Mouse (Mus musculus) frontal cortex, postnatal 25 days (tissue): ENCODE data around the gene H2-DMb2.
"Not testable (repeated sequence)": the region's sequence is repeated elsewhere in the genome, so short reads cannot be mapped to it uniquely, and the experiment has no call there.

Experiments
- DNase-seq, 2 experiments: peaks; one replicate each; pipeline ENCODE4 v3.0.0; 2022; ENCODE audit warnings: low spot score in 2 of 2

H2-DMb2 gene

DNA sequence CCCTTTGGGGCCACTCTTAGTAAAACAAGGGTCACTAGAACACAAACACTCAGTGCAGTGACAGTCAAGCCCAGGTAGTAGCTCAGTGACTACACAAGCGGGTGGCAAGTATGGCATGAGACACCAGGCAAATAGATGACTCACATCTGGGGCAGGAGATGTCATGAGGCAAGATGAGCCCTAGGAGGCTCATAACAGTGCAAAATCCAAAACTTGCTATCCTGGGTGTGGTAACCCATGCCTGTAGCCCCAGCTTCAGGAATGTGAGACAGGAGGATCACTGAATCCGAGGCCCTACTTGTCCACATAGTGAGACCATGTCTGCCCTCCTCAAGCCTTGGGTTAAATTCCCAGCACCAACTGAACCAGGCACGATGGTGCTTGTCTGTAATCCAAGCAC lies 8.7 kb upstream of the H2-DMb2 start:
- no peak for DNase-seq

GRCm38 (mm10) chr17:34135297-34136224 lies 7.5 kb upstream of the H2-DMb2 start:
- peak; percentile 97 to 98 for DNase-seq

GRCm38 (mm10) chr17:34137601-34138000 lies 5.5 kb upstream of the H2-DMb2 start:
- DNase-seq = no peak

DNA sequence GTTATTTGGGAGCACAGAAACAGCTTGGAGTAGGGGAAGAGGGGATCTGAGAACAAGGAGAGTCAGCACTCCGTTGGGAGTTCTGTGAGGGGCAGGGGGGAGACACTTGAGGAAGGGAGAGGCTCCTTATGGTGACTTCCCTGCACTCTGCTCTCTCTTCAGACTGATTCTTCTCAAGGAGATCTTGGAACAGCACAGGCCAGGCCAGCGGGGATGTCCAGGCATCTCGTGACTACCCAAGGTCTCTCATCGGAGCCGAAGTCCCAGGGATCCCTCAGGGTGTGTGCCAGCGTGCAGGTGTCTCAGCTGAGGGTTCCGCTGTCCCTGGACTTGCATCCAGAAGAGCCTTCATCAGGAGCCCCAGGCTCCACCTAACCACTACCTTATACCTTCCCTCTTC lies 4.5 kb upstream of the H2-DMb2 start:
- DNase-seq = no peak

DNA sequence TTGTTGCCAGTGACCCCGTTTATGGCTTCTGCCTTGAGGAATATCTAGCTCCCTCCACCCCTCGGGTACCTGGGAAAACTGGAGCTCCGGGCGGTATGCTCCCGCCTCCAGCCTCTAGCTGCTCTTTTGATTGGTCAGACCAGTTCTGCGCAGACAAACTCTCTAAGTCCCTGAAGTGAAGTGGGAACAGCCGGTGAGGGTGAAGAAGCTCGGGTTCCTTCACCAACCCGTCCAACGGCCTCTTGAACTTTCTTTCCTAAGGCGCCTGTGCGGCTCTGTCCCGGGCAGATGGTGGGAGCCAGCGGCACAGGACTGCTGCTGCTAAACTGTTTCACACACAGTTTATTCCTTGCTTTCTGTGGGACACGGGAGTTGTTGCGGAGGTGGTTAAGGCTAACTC lies 3.7 kb upstream of the H2-DMb2 start:
- DNase-seq = no peak

DNA sequence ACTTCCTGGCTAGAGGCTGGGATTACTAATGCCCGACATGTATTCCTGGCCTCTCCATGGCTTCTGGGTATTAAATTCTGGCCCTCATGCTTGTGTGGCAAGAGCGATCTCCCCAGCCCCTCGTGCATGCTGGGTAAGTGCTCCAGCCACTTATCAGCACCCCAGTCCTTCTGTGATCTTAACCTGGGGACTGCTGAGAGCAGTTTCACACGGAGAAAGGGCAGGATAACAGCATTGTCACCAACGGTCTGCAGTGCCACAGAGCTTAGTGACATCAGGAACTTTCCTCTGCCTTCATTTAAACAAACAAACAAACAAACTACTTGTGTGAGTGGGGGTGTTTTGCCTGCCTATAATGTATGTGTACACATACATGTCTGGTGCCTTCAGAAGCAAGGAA lies 2.9 kb upstream of the H2-DMb2 start:
- no peak for DNase-seq

DNA sequence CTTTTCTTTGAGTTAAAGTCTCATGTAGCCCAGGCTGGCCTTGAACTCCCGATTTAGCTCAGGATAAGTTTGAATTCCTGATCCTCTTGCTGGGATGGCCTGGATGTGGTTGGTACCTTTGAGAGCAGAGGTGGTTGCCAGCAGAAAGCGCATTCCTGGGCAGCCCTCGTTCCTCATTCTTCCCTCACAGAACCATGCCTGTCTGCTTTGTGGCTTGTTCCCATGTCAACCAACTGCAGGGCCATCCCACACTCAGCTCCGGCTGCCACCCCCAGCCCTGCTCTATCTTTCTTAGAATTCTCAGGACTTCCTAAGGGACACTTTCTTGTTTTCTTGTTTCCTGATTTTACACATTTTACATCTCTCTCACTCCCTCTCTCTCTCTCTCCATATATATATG lies 1.7 kb upstream of the H2-DMb2 start:
- no peak for DNase-seq

DNA sequence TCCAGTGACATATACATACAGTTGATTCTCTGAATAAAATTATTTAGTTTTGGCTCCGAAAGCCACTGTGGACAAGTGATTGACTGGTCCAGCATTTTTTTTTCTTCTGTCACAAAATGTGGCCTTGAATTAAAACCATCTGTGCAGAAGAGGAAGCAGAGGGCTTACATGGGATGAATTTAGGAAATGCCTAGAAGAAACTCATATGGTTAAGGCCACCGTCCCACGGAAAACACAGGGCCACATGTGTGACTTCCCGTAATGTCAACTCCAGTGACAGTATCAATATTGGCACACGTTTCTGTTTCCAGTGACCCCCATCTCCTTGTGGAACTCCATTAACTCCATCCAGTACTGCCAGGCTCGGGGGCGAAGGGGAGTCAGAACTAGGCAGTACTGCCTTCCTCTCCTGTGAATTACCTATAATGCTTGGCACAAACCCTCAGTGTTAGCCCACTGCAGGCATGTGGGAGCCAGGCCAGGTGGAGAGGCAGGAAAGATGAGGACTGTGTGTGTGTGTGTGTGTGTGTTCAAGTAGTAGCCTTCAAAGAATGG lies 574 bp upstream of the H2-DMb2 start:
- no peak for DNase-seq

DNA sequence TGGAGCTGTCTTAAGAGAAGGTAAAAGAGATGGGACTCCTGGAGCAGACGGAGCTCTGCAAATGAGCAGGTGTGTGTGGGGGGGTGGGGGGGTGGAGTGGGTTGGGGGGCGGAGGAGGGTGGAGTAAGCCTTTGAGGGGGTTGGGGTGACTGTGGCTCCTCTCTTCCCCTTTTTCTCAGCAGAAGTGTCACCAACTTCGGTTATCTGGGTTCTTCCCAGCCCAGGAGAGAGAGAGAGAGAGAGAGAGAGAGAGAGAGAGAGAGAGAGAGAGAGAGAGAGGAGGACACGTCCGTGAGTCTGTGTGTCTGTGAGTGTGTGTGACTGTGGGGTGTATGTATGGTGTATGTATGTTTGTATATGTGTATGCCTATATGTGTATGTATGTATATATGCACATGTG lies 354 bp downstream of the H2-DMb2 start:
- no peak for DNase-seq

- not testable (repeated sequence) for DNase-seq
These were observed 1.1 kb downstream of the H2-DMb2 start for GRCm38 (mm10) chr17:34144221-34144620.

GRCm38 (mm10) chr17:34144960-34145371 lies 1.9 kb downstream of the H2-DMb2 start:
- DNase-seq = no peak

GRCm38 (mm10) chr17:34152923-34153322 lies 9.8 kb downstream of the H2-DMb2 start, which contains the start of gene H2-DMb1:
Gene H2-DMb1, plus strand, starts transcription at chr17:34153072.
- no peak for DNase-seq

GRCm38 (mm10) chr17:34155534-34155933 lies 12.4 kb downstream of the H2-DMb2 start:
- no peak for DNase-seq

DNA sequence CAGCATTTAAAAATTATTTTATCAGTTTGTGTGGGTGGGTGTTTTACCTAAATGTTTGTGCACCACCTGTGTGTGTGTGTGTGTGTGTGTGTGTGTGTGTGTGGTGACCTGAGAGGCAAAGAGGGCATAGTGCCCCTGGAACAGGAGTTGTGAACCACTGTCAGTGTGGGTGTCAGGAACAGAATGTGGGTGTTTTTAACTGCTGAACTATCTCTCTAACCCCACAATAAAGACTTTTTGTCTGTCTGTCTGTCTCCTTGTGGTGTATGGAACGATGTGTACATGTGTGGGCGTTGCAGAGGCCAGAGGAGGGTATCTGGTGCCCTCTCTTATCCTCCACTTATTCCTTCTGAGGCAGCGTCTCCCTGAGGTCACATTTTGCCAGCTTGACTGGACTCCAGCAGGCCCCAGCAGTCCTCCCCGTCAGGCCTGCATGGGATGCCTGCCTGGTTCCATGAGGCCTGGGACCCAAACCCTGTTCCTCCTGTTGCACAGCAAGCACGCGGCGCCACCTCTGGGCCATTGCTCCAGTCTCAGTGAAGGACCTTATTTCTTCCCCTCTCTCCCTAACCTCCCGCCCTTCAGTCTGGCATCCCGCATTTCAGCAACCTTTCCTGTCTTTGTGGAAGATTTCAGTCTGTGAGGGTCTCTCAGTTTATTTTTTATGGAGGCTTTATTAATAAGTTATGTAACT lies 21.2 kb downstream of the H2-DMb2 start:
- DNase-seq = no peak

DNA sequence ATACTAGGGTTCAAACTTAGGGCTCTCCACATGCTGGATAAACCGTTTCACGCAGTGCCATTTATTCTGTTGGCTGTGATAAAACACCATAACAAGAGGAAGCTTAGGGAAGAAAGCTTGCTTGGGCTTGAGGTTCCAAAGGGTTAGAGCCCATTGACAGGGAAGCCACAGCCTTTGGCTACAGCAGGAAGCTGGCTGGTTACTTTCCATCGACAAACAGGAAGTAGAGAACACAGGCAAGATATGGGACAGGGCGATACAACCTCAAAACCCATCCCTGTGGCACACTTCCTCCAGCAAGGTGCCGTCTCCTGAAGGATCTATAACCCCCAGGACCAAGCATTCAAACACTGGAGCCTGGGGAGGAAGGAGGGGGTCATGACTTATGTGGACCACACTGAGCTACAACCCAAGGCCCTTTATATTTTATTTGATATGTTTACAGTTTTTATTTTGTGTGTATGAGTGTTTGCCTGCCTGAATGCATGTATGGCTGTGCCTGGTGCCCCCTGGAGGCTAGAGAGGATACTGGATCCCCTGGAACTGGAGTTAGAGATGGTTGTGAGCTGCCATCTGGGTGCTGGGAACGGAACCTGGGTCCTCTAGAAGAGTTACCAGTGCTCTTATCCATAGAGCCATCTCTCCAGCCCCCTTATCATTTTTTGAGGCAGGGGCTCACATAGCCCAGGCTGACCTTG lies 22.1 kb downstream of the H2-DMb2 start:
- DNase-seq = no peak

- no peak for DNase-seq
These were observed 26.2 kb downstream of the H2-DMb2 start for GRCm38 (mm10) chr17:34169279-34169678.

- no peak for DNase-seq
These were observed 27.4 kb downstream of the H2-DMb2 start for GRCm38 (mm10) chr17:34170487-34170876.

DNA sequence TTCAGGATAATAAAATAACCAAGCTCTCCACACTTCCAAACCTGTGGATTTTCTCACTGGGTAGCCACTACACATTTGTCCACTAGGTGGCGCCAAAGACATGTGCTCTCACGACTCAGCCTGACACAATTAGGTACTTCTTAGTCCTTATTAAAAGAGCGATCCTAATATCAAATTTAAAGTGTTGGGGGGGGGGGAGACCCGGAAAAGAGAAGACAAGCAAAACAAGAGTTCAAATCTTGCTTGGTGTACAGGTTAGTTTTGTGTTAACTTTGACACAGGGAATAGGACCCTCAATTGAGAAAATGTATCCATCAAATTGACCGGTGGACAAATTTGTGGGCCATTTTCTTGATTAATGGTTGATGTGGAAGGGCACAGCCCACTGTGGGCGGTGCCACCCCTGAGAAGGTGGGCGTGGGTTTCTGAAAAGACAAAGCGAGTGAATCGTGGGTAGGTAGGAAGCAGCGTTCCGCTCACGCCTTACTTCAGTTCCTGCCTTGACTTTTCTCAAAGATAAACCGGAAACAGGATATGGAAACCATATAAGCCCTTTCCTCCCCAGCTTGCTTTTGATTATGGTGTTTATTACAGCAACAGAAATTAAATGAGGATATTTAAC lies 27.9 kb downstream of the H2-DMb2 start:
- peak; percentile 78 to 82 for DNase-seq

DNA sequence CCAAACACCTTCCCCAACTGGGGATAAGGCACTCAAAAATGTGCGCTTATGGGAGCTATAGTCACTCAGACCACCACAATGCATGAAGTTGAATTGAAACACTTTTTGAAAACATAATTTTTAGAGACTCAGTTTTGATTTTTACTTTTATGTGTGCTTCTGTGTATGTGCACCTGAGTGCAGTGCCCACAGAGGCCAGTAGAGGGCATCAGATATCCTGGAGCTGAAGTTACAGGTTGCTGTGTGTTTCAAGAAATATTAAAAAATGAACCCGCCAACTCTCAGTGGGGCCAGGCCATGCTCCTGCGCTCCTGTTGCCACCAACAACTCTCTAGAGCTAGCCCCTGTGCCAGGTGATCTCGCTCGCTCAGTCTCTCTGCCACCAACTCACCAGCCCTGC lies 29.4 kb downstream of the H2-DMb2 start:
- no peak for DNase-seq

DNA sequence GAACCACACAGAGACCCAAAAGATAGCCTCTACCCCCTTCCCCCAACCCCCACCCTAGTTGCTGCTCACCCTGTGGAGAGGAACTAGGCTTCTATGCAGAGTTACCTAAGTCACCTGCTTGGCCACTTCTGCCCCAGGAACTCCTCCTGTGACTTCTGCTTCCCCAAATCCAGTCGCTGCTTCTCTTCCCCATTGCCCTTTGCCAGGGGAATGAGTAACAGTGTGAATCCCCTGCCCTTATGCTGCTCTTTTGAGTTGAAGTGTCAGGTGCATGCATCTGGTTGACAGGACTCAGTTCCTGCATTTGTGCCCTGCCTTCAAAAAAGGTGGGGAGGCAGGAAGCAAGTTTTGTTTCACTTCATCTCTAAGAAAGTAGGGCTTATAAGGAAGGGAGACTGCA lies 31.0 kb downstream of the H2-DMb2 start:
- DNase-seq = no peak

- DNase-seq = no peak
These were observed 34.1 kb downstream of the H2-DMb2 start for GRCm38 (mm10) chr17:34177179-34177578.

GRCm38 (mm10) chr17:34179019-34179418 lies 35.9 kb downstream of the H2-DMb2 start:
- DNase-seq = no peak
